ENCODE assay signal across 13 mouse cellular contexts in genomic region chr12:102601847-102602246, GRCm38 (mm10). TPM values are rescaled to one million over a fixed set of nuclear protein-coding genes. Genes with fewer than 3 reads are reported as not detected.
DNase-seq lines count a peak whose midpoint lies in the region; ATAC-seq and TF ChIP-seq lines count a peak whose summit lies in the region.
"Had no signal": no experiment of that assay in that cellular context is flagged by ENCODE, and none has a peak within 500 bp of the region (broad histone marks: within the 10 kb centered on the region; RNA-seq: fewer than 3 reads in every experiment).

No protein-coding gene starts in this region.

- peak overlapping the region; percentile 39; the same call in 1 of the 2 replicates for H3K27ac ChIP-seq in kidney, embryonic 15.5 days
- H3K27ac ChIP-seq in kidney, embryonic 14.5 days (ENCODE audit: low read depth, low read length) = no peak overlapping the region
- H3K27ac ChIP-seq in forebrain, embryonic 11.5 days (ENCODE audit: low read depth, low read length) = no peak overlapping the region
- peak overlapping the region; percentile 66 for H3K27ac ChIP-seq in limb, embryonic 10.5 days
- H3K27ac ChIP-seq in olfactory bulb, adult 2 months (ENCODE audit: insufficient read depth, low read depth, low read length) = peak overlapping the region; percentile 96
- H3K27ac ChIP-seq: liver, embryonic 13.5 days; macrophage had no signal

- no peak for ATAC-seq in kidney, embryonic 15.5 days (replicated peaks; ENCODE audit: low FRiP score)
- ATAC-seq in kidney, embryonic 14.5 days (ENCODE audit: low FRiP score, low TSS enrichment) = no peak
- peak; percentile 62 for ATAC-seq in forebrain, embryonic 11.5 days (replicated peaks; ENCODE audit: low FRiP score)

- no peaks in the 10 kb centered on the region for H3K27me3 ChIP-seq in kidney, embryonic 15.5 days
- no peaks in the 10 kb centered on the region for H3K27me3 ChIP-seq in kidney, embryonic 14.5 days (ENCODE audit: control insufficient read depth, insufficient read depth, low read length)
- H3K27me3 ChIP-seq in forebrain, embryonic 11.5 days (ENCODE audit: control insufficient read depth, insufficient read depth, low read length) = no peaks in the 10 kb centered on the region
- H3K27me3 ChIP-seq in limb, embryonic 10.5 days (ENCODE audit: low read depth, poor library complexity, severe bottlenecking) = no peaks in the 10 kb centered on the region
- H3K27me3 ChIP-seq: liver, embryonic 13.5 days had no signal

- H3K36me3 ChIP-seq in kidney, embryonic 15.5 days = 0 out of 2 replicates have a peak, but pooled peaks cover 9% of the 10 kb centered on the region
- no peaks in the 10 kb centered on the region for H3K36me3 ChIP-seq in kidney, embryonic 14.5 days (ENCODE audit: control insufficient read depth, insufficient read depth, low read length)
- no peaks in the 10 kb centered on the region for H3K36me3 ChIP-seq in forebrain, embryonic 11.5 days (ENCODE audit: control insufficient read depth, insufficient read depth, low read length)
- H3K36me3 ChIP-seq in limb, embryonic 10.5 days = peaks cover 6% of the 10 kb centered on the region; the same call in 1 of the 2 replicates

- 38% methylated on average over 8 of the region's 8 CpGs for WGBS in kidney, embryonic 15.5 days
- 31% methylated on average over 8 of the region's 8 CpGs for WGBS in kidney, embryonic 14.5 days
- WGBS in forebrain, embryonic 11.5 days = 16% methylated on average over 8 of the region's 8 CpGs
- 39% methylated on average over 8 of the region's 8 CpGs for WGBS in limb, embryonic 10.5 days
- WGBS in olfactory bulb, adult 2 months = 16% methylated on average over 8 of the region's 8 CpGs

- TF ChIP-seq CTCF in olfactory bulb, adult 2 months (IDR thresholded peaks at IDR 0.05; ENCODE audit: insufficient read depth, low read depth, low read length) = no peak

- no peak overlapping the region for H3K4me2 ChIP-seq in kidney, embryonic 15.5 days
- H3K4me2 ChIP-seq in kidney, embryonic 14.5 days (replicated peaks; ENCODE audit: low read depth, low read length) = no peak overlapping the region
- H3K4me2 ChIP-seq in forebrain, embryonic 11.5 days (ENCODE audit: low read depth, low read length, severe bottlenecking) = no peak overlapping the region
- H3K4me2 ChIP-seq: liver, embryonic 13.5 days had no signal

- no peak overlapping the region for H3K9ac ChIP-seq in kidney, embryonic 15.5 days
- H3K9ac ChIP-seq in kidney, embryonic 14.5 days (ENCODE audit: low read depth, low read length) = no peak overlapping the region
- H3K9ac ChIP-seq in forebrain, embryonic 11.5 days (ENCODE audit: low read length) = peak overlapping the region; percentile 14
- H3K9ac ChIP-seq: liver, embryonic 13.5 days had no signal

- peaks cover 51% of the 10 kb centered on the region for H3K4me1 ChIP-seq in kidney, embryonic 15.5 days
- H3K4me1 ChIP-seq in kidney, embryonic 14.5 days (ENCODE audit: control insufficient read depth, insufficient read depth, low read length) = peaks cover 31% of the 10 kb centered on the region
- H3K4me1 ChIP-seq in forebrain, embryonic 11.5 days (replicated peaks; ENCODE audit: control insufficient read depth, insufficient read depth, low read length) = peaks cover 12% of the 10 kb centered on the region
- peaks cover 46% of the 10 kb centered on the region for H3K4me1 ChIP-seq in limb, embryonic 10.5 days
- peaks cover 62% of the 10 kb centered on the region for H3K4me1 ChIP-seq in olfactory bulb, adult 2 months (ENCODE audit: control insufficient read depth, insufficient read depth, low read length)
- H3K4me1 ChIP-seq: liver, embryonic 13.5 days had no signal

- no peak for TF ChIP-seq POLR2A in olfactory bulb, adult 2 months (IDR thresholded peaks at IDR 0.05; ENCODE audit: insufficient read depth, low read depth, low read length)

- no peaks in the 10 kb centered on the region for H3K9me3 ChIP-seq in kidney, embryonic 15.5 days (replicated peaks)
- H3K9me3 ChIP-seq in kidney, embryonic 14.5 days (ENCODE audit: control insufficient read depth, low read length) = no peaks in the 10 kb centered on the region
- peaks cover 3% of the 10 kb centered on the region; the same call in 1 of the 2 replicates for H3K9me3 ChIP-seq in forebrain, embryonic 11.5 days (ENCODE audit: control insufficient read depth, low read length)
- H3K9me3 ChIP-seq in limb, embryonic 10.5 days (replicated peaks) = no peaks in the 10 kb centered on the region; the same call in 1 of the 2 replicates

- no peak overlapping the region for H3K4me3 ChIP-seq in kidney, embryonic 15.5 days (replicated peaks)
- no peak overlapping the region for H3K4me3 ChIP-seq in kidney, embryonic 14.5 days (ENCODE audit: low read length)
- no peak overlapping the region for H3K4me3 ChIP-seq in forebrain, embryonic 11.5 days (ENCODE audit: low read depth, low read length)
- H3K4me3 ChIP-seq in limb, embryonic 10.5 days = no peak overlapping the region
- no peak overlapping the region for H3K4me3 ChIP-seq in olfactory bulb, adult 2 months (ENCODE audit: insufficient read depth, low read depth, low read length)
- H3K4me3 ChIP-seq: liver, embryonic 13.5 days had no signal

- peak; percentile 61 for DNase-seq in forebrain, embryonic 11.5 days (ENCODE audit: low spot score)
- DNase-seq in limb, embryonic 10.5 days (ENCODE audit: low spot score) = no peak
- no peak for DNase-seq in retina, embryonic 14.5 days (ENCODE audit: low spot score)
- no peak for DNase-seq in left cerebral cortex, adult 9 months (ENCODE audit: low spot score in 2 of 2)
- no peak for DNase-seq in spleen, postnatal 10 days (ENCODE audit: low spot score in 2 of 2)
- DNase-seq: adrenal gland, adult 2 months; gastrocnemius, postnatal 36 days; kidney, adult 2 months; liver, embryonic 13.5 days had no signal

RNA-seq across cellular contexts. Expression of gene Chga, which starts 47.1 kb away (rescaled TPM):
- 6.1 and 30.2 TPM in 2 replicates for polyA plus RNA-seq in kidney, embryonic 15.5 days (2015; fragmentation: Nextera tagmentation; extraction: Ambion mirVana)
- 0.30 and 0.73 TPM in 2 replicates for polyA plus RNA-seq in kidney, embryonic 14.5 days (2014; fragmentation: Nextera tagmentation; extraction: Ambion mirVana)
- polyA plus RNA-seq in forebrain, embryonic 11.5 days (2014; fragmentation: Nextera tagmentation; extraction: Ambion mirVana) = 16.7 and 18.1 TPM in 2 replicates
- polyA plus RNA-seq in limb, embryonic 10.5 days (2016; fragmentation: Nextera tagmentation; extraction: Ambion mirVana) = 0.15 and 0.23 TPM in 2 replicates
- polyA plus RNA-seq in olfactory bulb, adult 2 months (2012; ENCODE audit: insufficient read depth, insufficient read length, low replicate concordance, missing spikeins) = not detected in 2 replicates
- polyA plus RNA-seq: macrophage had no signal

Comparison
In these comparisons a context has a peak if more than half of its experiments do, and no peak if none do; other contexts are left out.
1. H3K27ac ChIP-seq: peak in kidney, embryonic 15.5 days (single experiment), limb, embryonic 10.5 days (single experiment) and olfactory bulb, adult 2 months (single experiment); none in kidney, embryonic 14.5 days (single experiment) and forebrain, embryonic 11.5 days (single experiment).